Mouse (Mus musculus) B cell, adult (primary cell): Measurements from ENCODE around the gene Gucd1. TPM values are rescaled to one million over a fixed set of nuclear protein-coding genes. Genes with fewer than 3 reads are reported as not detected.

Experiments used
- total RNA-seq: library from RNA; stranded (reverse); gene quantifications from 4 replicates; pipeline ENCODE4 v1.2.4, GENCODE M21; 2023; ENCODE audit not compliant: inconsistent age

The Gucd1 gene
- total RNA-seq, result 88.4 to 100 TPM (median 93.6 TPM) in 4 replicates

DNA sequence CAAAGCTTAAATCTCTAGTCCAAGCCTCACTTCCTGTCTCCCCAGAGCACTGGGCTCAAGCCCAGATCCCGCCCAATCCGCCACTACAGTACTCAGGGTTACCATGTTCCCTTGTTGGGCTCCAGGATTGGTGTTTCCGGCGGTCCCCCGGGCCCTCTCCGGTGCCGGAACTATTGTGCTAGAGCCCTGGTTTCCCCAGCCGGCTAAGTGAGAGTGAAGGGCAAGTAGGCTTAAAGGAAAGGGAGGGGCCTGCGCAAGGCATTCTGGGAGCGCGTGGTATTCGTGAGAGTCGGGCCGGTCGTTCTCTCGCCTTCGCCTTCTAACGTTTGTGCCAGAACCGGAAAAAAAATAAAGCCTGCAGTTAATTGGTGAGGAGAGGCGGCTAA, at the start of gene Gucd1:
TSS of gene Gucd1 (minus strand) at position 215 of the 386 bp plus-strand sequence.

DNA sequence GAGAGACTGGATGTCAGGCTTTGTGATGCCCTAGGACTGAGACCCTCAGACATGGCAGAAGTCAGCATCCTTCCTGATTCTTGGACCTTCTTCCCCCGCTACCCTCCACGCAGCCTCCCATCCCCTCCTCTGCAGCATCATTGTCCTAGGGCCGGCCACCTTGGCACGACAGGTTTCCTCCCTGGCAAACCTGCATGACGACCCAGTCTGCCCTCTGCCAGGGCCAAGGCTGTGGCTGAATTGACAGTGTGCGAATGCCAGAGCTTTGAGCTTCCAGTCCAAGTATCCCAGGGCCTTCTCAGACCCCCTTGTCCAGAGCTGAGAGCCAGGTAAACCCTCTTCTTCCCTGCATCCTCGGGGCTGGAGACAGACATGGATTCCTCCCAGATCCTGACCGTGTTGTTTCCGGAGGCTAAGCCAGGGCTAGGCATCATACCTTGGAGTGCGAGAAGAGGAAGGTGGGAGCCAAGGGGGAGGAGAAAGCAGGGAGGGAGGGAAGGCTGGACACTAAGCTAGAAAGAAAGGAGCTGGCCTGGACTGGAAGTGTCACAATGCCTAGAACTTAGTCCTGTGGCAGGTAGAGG, 43.4 kb upstream of the Gucd1 start, which contains the start of gene Ggt1:
TSS of gene Ggt1 (plus strand) at position 534 of the 584 bp plus-strand sequence.

DNA sequence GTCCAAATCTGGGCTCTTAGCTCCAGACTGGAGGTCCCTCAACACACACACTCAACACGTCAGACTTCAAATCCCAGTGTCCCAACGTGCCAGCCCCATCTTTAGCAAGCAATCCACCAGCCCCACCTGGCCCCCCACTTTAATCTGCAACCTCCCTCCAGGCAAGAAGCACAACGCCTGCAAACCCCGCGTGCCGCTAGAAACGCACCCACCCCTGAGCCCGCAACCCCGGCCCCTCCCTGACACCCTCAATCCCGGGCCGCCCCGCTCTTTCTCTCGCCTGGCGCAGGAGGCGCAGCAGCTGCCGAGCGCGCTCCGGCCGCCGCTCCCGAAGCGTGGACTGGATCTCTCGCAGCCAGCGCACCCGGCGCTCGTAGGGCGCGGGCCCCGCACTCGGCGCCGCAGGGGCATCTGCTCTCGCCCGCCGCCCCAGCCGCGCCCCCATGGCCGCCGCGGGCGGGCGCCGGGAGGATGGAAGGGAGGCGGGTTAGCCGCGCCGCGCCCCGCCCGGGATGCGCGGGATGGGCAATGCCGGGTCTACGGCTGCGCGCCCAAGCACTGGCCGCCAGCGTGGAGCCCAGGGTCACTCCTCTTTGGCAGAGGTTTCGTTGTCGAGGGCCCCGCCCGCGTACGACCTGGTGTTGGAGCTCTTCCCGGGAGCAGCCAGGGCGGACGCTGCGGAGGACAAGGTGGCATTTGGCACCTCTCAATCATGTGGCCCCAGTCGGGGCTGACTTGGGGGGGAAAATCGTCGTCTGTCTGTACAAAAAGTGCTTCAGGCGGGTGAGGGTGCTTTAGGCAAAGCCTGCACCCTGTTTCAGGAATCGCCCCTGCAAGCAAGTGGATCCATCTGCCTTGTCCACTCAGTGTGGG, 42.1 kb upstream of the Gucd1 start, which contains the start of gene Lrrc75b:
TSS of gene Lrrc75b (minus strand) at position 655 of the 873 bp plus-strand sequence.

DNA sequence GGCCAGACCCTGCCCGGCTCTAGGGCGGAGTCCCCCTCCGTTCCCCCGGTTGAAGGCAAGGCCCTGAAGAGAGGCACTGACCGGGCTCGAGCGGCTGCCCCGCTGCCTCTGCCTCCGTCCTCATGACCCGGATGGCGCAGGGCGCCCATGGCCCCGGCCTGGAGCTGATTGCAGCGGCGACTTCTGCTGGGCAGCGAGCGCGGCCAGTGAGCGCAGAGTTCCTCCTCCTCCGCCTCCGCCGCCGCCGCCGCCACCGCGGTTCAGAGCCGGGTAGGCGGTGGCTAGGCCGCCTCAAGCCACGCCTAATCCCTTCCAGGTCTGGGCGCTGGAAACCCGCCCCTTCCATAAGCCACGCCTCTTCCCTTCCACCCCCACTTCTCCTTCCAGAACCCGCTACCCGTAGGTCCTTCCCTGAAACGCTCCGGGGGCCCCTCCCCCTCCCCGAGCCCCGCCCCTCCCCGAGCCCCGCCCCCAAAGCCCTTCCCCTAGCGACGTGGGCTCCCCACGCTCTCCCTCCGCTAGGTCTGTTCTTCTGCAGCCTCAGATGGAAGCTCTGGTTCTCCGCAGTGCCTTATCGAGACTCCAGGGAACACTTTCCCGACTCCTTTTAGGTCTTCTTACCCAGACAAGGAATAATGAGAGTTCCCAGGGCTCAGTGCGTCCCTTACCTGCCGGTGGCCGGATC, 557 bp downstream of the Gucd1 start, which contains the start of gene Snrpd3:
TSS of gene Snrpd3 (plus strand) at position 479 of the 685 bp plus-strand sequence.

DNA sequence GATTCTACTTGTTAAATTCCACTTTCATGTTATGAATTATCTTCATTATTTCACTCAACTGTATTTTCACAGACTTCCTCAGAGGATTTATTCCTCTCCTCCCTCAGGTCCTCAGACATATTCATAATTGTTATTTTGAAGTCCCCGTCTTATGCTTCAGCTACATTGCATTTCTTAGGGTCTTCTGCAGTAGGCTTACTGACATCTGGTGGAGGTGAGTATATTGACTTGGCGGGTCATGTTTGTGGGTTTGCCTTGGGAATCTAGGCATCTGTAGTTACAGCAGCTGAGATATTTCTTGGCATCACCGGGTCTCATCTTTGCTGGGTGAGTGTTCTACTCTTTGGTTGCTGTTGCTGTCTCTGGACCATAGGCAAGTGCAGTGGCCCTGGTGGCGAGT, 116.8 kb downstream of the Gucd1 start, which contains the start of gene Upb1:
TSS of gene Upb1 (plus strand) at position 158 of the 400 bp plus-strand sequence.

DNA sequence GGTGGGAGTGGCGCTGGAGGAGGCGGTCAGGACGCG, 201.1 kb downstream of the Gucd1 start, which contains the start of gene Adora2a:
TSS of gene Adora2a (plus strand) at position 6 of the 36 bp plus-strand sequence.

Other genes with a start within 250 kb of the Gucd1 start
- gene Adora2a, start 201.1 kb downstream of the Gucd1 start, total RNA-seq, result 8.3 to 11.5 TPM (median 9.1 TPM) in 4 replicates
- gene Upb1, start 116.9 kb downstream of the Gucd1 start, total RNA-seq, result 0.72 to 2.9 TPM (median 1.8 TPM) in 4 replicates
- 74.2 to 97.6 TPM (median 74.9 TPM) in 4 replicates for gene Snrpd3, start 421 bp downstream of the Gucd1 start, total RNA-seq
- not detected in 4 replicates for gene Lrrc75b, start 42.4 kb upstream of the Gucd1 start, total RNA-seq
- gene Ggt1, start 43.6 kb upstream of the Gucd1 start, total RNA-seq, result not detected in 4 replicates
- gene Ggt5, start 71.4 kb upstream of the Gucd1 start, total RNA-seq, result 0.26 to 1.6 TPM (median 0.73 TPM) in 4 replicates
- 2.0 to 3.1 TPM (median 2.7 TPM) in 4 replicates for gene Susd2, start 126.0 kb upstream of the Gucd1 start, total RNA-seq
- 85.4 to 99.8 TPM (median 93.3 TPM) in 4 replicates for gene Cabin1, start 246.4 kb upstream of the Gucd1 start, total RNA-seq